Mouse (Mus musculus) embryonic facial prominence, embryonic 10.5 days (tissue): ENCODE measurements around the gene D7Ertd443e. TPM values are rescaled to one million over a fixed set of nuclear protein-coding genes. Genes with fewer than 3 reads are reported as not detected.
A peak's percentile ranks its signal among the peaks of the same experiment; 100 is the strongest.

ENCODE experiments used
- DNase-seq: peaks from one replicate; pipeline ENCODE4 v3.0.0-alpha.2; 2017; ENCODE audit warnings: low spot score
- H3K27ac ChIP-seq: fragments of 300-500 bp; sonication (generic); replicated peaks from 2 replicates; pipeline ENCODE4 v1.5.1; 2016; ENCODE audit warnings: mild to moderate bottlenecking
- H3K27me3 ChIP-seq: fragments of 300-500 bp; sonication (generic); replicated peaks from 2 replicates; pipeline ENCODE4 v1.6.1; 2016; ENCODE audit warnings: low read depth, mild to moderate bottlenecking; ENCODE audit not compliant: poor library complexity, severe bottlenecking
- H3K36me3 ChIP-seq: fragments of 300-500 bp; sonication (generic); replicated peaks from 2 replicates; pipeline ENCODE4 v1.6.1; 2016; ENCODE audit warnings: mild to moderate bottlenecking, moderate library complexity
- H3K4me1 ChIP-seq: fragments of 300-500 bp; sonication (generic); 2 replicates; pipeline ENCODE4 v1.6.1; 2016
- H3K4me3 ChIP-seq: fragments of 300-500 bp; sonication (generic); 2 replicates; pipeline ENCODE4 v1.5.1; 2016; ENCODE audit warnings: mild to moderate bottlenecking, moderate library complexity
- H3K9me3 ChIP-seq: fragments of 300-500 bp; sonication (generic); 2 replicates; pipeline ENCODE4 v1.6.1; 2016; ENCODE audit warnings: mild to moderate bottlenecking
- WGBS: fragments of 180-500 bp; shearing (Covaris S2); methylation state at CpG from one replicate; pipeline ENCODE4 v1.1.7; 2016; 5-methylcytosine and 5-hydroxymethylcytosine counted together
- polyA plus RNA-seq: library from polyadenylated mRNA; unstranded; fragments of >200 nt; fragmentation: Nextera tagmentation; extraction: Ambion mirVana; gene quantifications from 2 replicates; pipeline ENCODE4 v1.2.1, GENCODE M21; 2016

The D7Ertd443e gene
- polyA plus RNA-seq, 1 experiment from 2014 or later, result 0.11 TPM

DNA sequence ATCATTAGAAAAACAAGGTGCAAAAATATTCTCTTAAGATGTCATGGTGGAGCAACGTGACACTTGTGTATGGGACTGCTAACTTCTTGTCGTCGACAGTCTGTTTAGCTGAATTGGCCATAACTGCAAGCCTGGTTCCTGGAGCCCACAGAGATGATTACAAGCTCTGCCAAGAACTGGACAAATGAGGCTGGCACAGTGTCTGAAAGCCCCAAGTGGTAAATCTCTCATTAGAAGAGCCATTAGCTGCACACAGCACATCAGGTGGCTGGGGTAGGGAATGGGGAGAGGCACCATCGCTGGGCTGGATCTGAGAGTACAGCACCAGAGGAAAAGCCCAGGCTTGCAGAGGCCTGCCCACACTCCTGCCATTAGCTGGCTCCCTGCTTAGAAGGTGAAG is 16.2 kb downstream of the D7Ertd443e start:
- Histone ChIP-seq H3K27me3 (no peaks in the 10 kb centered on the region), H3K4me3 (no peak overlapping the region), H3K9me3 (no peaks in the 10 kb centered on the region), H3K4me1 (peaks cover 6% of the 10 kb centered on the region), H3K36me3 (no peaks in the 10 kb centered on the region), H3K27ac (no peak overlapping the region)
- no peak for DNase-seq
- 89% methylated on average over 4 of the region's 4 CpGs for WGBS

DNA sequence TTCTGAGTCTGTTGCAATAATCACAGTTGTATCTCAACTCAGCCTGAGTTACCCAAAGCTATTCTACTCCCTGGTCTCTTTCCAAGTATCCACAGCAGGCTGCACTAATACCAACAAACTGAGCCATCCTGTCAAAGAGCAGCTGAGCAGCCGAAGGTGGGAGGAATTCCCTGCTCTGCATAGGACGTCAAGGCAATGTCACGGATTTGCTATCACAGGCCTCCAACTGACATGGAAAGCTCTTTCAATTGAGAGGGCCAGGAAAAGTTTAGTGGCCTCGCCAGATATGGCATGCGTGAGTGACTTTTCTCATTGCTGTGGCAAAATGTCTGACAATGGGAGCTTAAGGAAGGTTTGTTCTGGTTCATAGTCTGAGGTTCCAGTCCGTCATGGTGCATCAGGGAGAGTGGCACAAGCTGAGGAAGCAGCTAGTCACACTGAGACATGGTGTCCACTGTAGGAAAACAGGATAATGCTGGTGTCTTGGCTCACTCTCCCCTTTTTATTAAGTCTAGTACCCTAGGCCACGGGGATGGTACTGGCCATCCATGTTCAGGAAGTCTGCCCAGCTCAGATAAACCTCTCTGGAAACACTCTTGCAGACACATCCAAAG is 23.1 kb downstream of the D7Ertd443e start:
- 74% methylated on average over 7 of the region's 7 CpGs for WGBS
- no peak overlapping the region for H3K27ac ChIP-seq
- no peaks in the 10 kb centered on the region for H3K36me3 ChIP-seq
- H3K4me3 ChIP-seq, result no peak overlapping the region
- no peaks in the 10 kb centered on the region for H3K27me3 ChIP-seq
- no peak for DNase-seq
- H3K4me1 ChIP-seq, result no peaks in the 10 kb centered on the region
- no peaks in the 10 kb centered on the region for H3K9me3 ChIP-seq

DNA sequence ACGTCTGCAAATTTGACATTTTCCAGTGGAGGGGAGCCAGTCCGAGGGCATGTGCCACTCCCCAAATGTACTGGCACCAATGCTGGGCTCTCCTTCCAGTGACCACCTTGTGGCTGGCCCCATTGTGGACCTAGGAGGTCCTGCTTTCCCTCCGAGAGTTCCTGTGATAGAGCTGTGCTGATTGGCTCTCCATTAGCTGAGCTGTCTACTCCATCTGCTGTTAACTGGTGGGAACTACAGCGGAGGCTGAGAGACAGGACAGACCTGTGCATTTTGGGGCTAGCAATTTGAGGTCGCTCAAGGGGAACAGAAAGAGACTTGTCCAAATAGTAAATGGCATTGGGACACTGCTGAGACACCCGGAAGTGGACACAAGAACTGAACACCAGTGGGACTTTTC is 36.6 kb downstream of the D7Ertd443e start:
- 41% methylated on average over 6 of the region's 6 CpGs for WGBS
- no peak overlapping the region for H3K27ac ChIP-seq
- DNase-seq, result peak; percentile 54
- H3K4me3 ChIP-seq, result no peak overlapping the region
- no peaks in the 10 kb centered on the region for H3K36me3 ChIP-seq
- H3K4me1 ChIP-seq, result no peaks in the 10 kb centered on the region
- no peaks in the 10 kb centered on the region for H3K27me3 ChIP-seq
- no peaks in the 10 kb centered on the region for H3K9me3 ChIP-seq

- Histone ChIP-seq H3K4me1 (no peaks in the 10 kb centered on the region), H3K27ac (no peak overlapping the region), H3K9me3 (no peaks in the 10 kb centered on the region), H3K36me3 (no peaks in the 10 kb centered on the region), H3K4me3 (no peak overlapping the region), H3K27me3 (no peaks in the 10 kb centered on the region)
- 89% methylated on average over 2 of the region's 2 CpGs for WGBS
- no peak for DNase-seq
These were observed 43.3 kb downstream of the D7Ertd443e start for GRCm38 (mm10) chr7:134342202-134342601.

GRCm38 (mm10) chr7:134335951-134336350 is 49.5 kb downstream of the D7Ertd443e start:
- H3K4me1 ChIP-seq, result no peaks in the 10 kb centered on the region
- 81% methylated on average over 3 of the region's 3 CpGs for WGBS
- H3K4me3 ChIP-seq, result no peak overlapping the region
- H3K9me3 ChIP-seq, result no peaks in the 10 kb centered on the region
- no peak overlapping the region for H3K27ac ChIP-seq
- DNase-seq, result no peak
- H3K27me3 ChIP-seq, result no peaks in the 10 kb centered on the region
- H3K36me3 ChIP-seq, result no peaks in the 10 kb centered on the region

GRCm38 (mm10) chr7:134320979-134321378 is 64.5 kb downstream of the D7Ertd443e start:
- 60% methylated on average over 10 of the region's 10 CpGs for WGBS
- H3K9me3 ChIP-seq, result no peaks in the 10 kb centered on the region
- no peak for DNase-seq

GRCm38 (mm10) chr7:134302084-134302483 is 83.4 kb downstream of the D7Ertd443e start:
- H3K4me3 ChIP-seq, result no peak overlapping the region
- H3K4me1 ChIP-seq, result no peaks in the 10 kb centered on the region
- no peaks in the 10 kb centered on the region for H3K9me3 ChIP-seq
- no peaks in the 10 kb centered on the region for H3K36me3 ChIP-seq
- 85% methylated on average over 3 of the region's 3 CpGs for WGBS
- DNase-seq, result no peak
- H3K27ac ChIP-seq, result no peak overlapping the region
- H3K27me3 ChIP-seq, result no peaks in the 10 kb centered on the region

More at GRCm38 (mm10) chr7:134320979-134321378, 64.5 kb downstream of the D7Ertd443e start:
- H3K4me3 ChIP-seq, result no peak overlapping the region
- H3K27me3 ChIP-seq, result no peaks in the 10 kb centered on the region
- no peak overlapping the region for H3K27ac ChIP-seq
- H3K4me1 ChIP-seq, result peaks cover 6% of the 10 kb centered on the region; the same call in 1 of the 2 replicates
- H3K36me3 ChIP-seq, result no peaks in the 10 kb centered on the region

DNA sequence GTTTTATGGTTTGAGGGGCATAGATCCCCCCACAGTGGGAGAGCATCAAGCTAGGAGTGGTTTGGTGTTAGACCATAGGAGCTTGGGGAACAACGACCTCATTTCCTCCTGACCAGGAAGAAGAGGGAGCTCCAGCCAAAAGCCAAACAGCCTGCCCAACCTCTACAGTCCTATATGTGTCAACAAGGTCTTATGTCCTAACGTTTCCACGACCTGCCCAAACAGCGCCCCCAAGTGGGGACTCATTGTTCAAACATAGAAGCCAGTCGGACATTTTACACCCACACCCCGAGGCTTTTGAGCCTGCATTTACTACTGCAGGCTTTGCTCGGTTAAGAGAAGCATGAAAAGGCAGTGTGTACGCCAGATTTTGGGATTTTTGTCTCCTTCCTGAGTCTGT is 84.2 kb downstream of the D7Ertd443e start:
- H3K27me3 ChIP-seq, result no peaks in the 10 kb centered on the region
- no peaks in the 10 kb centered on the region for H3K36me3 ChIP-seq
- no peaks in the 10 kb centered on the region for H3K4me1 ChIP-seq
- H3K4me3 ChIP-seq, result no peak overlapping the region
- peak; percentile 43 for DNase-seq
- 49% methylated on average over 8 of the region's 8 CpGs for WGBS
- no peak overlapping the region for H3K27ac ChIP-seq
- no peaks in the 10 kb centered on the region for H3K9me3 ChIP-seq

DNA sequence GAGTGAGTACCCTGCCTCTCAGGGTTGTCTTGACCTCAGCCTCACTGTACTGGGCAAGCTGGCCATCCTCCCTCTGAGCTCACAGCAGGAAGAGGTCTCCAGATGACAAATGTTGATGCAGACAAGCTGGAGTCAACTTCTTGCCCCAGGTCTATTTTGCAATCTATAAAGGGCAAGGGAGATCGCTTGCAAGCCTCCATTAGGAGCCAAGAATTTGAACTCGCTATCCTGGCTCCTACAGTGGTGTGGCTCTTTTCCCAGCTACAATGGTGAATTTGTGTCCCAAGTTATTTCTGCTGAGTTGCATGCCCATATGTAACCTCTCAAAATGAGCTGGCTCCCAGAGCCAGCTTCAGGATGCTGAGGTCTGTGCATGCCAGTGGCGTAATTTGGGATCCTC is 92.7 kb downstream of the D7Ertd443e start:
- WGBS, result 86% methylated on average over 3 of the region's 3 CpGs
- DNase-seq, result no peak
- H3K4me1 ChIP-seq, result no peaks in the 10 kb centered on the region
- H3K9me3 ChIP-seq, result no peaks in the 10 kb centered on the region
- H3K27ac ChIP-seq, result no peak overlapping the region
- H3K36me3 ChIP-seq, result no peaks in the 10 kb centered on the region
- H3K27me3 ChIP-seq, result no peaks in the 10 kb centered on the region
- H3K4me3 ChIP-seq, result no peak overlapping the region

DNA sequence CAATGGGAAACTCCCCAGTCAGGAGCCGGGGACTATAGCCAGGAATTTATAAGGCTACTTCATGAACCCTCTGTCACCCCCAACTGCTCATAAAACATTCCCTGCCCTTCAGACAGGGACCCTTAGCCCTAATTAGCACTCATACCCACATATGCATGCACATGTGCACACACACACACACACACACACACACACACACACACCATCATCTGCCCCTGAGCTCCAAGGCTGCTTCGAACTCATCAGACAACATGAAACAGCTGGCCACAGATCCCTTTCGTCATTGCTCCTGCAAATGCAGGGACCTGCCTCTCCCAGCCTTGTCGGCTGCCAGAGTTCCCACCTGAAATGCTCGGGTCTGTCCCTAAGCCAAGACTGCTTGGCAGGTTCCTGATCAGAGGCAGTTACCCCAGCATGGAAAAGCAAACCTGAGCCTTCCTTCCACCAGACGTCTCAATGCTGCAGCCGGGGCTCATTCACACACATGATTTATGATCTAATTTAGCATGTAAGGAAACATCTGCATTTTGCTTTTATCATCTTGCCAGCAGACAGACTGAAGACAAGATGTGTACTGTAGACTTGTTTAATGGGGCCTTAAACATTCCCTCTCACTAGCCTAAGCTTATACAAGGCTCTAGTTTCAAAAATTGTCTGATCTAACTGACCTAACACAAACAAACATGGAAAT is 95.7 kb downstream of the D7Ertd443e start:
- DNase-seq, result no peak
- no peak overlapping the region for H3K27ac ChIP-seq
- no peaks in the 10 kb centered on the region for H3K36me3 ChIP-seq
- no peaks in the 10 kb centered on the region for H3K27me3 ChIP-seq
- H3K9me3 ChIP-seq, result no peaks in the 10 kb centered on the region
- H3K4me3 ChIP-seq, result no peak overlapping the region
- 84% methylated on average over 7 of the region's 7 CpGs for WGBS
- no peaks in the 10 kb centered on the region for H3K4me1 ChIP-seq

GRCm38 (mm10) chr7:134289126-134289525 is 96.3 kb downstream of the D7Ertd443e start:
- H3K9me3 ChIP-seq, result no peaks in the 10 kb centered on the region
- H3K27me3 ChIP-seq, result no peaks in the 10 kb centered on the region
- H3K4me1 ChIP-seq, result no peaks in the 10 kb centered on the region
- no peak overlapping the region for H3K4me3 ChIP-seq
- no peak for DNase-seq
- WGBS, result 93% methylated on average over 5 of the region's 5 CpGs
- H3K36me3 ChIP-seq, result no peaks in the 10 kb centered on the region
- H3K27ac ChIP-seq, result no peak overlapping the region

GRCm38 (mm10) chr7:134287570-134288222 is 97.8 kb downstream of the D7Ertd443e start:
- Histone ChIP-seq H3K4me1 (no peaks in the 10 kb centered on the region), H3K27ac (no peak overlapping the region), H3K9me3 (no peaks in the 10 kb centered on the region), H3K36me3 (no peaks in the 10 kb centered on the region), H3K27me3 (no peaks in the 10 kb centered on the region), H3K4me3 (no peak overlapping the region)
- no peak for DNase-seq
- WGBS, result 84% methylated on average over 6 of the region's 6 CpGs

- H3K4me1 ChIP-seq, result no peaks in the 10 kb centered on the region
- H3K36me3 ChIP-seq, result no peaks in the 10 kb centered on the region
- no peaks in the 10 kb centered on the region for H3K9me3 ChIP-seq
- WGBS, result 87% methylated on average over 5 of the region's 5 CpGs
- no peak for DNase-seq
- H3K4me3 ChIP-seq, result no peak overlapping the region
- H3K27me3 ChIP-seq, result no peaks in the 10 kb centered on the region
- no peak overlapping the region for H3K27ac ChIP-seq
These were observed 112.5 kb downstream of the D7Ertd443e start for GRCm38 (mm10) chr7:134272956-134273355.
